Mouse (Mus musculus) forebrain, embryonic 14.5 days (tissue): Measurements from ENCODE around the gene Pnmt. TPM values are rescaled to one million over a fixed set of nuclear protein-coding genes. Genes with fewer than 3 reads are reported as not detected.

Experiments used
- ATAC-seq: fragments of 200-750 bp; cut with Nextera tagmentation; 2 replicates; pipeline ENCODE4 v1.8.0; 2017; ENCODE audit warnings: mild to moderate bottlenecking, moderate library complexity
- DNase-seq: peaks from one replicate; pipeline ENCODE4 v3.0.0-alpha.2; 2015; ENCODE audit warnings: low spot score
- H3K27ac ChIP-seq: fragments of 300-500 bp; sonication (generic); 2 replicates; pipeline ENCODE4 v1.5.1; 2014; ENCODE audit warnings: low read depth, mild to moderate bottlenecking, control low read depth, low read length, moderate library complexity
- H3K27me3 ChIP-seq: fragments of 300-500 bp; sonication (generic); replicated peaks from 2 replicates; pipeline ENCODE4 v1.6.1; 2014; ENCODE audit warnings: low read length, control low read depth, mixed read lengths; ENCODE audit not compliant: control insufficient read depth, insufficient read depth
- H3K36me3 ChIP-seq: fragments of 300-500 bp; sonication (generic); 2 replicates; pipeline ENCODE4 v1.6.1; 2014; ENCODE audit warnings: low read length, control low read depth; ENCODE audit not compliant: control insufficient read depth, insufficient read depth
- H3K4me1 ChIP-seq: fragments of 300-500 bp; sonication (generic); 2 replicates; pipeline ENCODE4 v1.6.1; 2014; ENCODE audit warnings: antibody characterized with exemption, low read length, control low read depth; ENCODE audit not compliant: control insufficient read depth, insufficient read depth
- H3K4me2 ChIP-seq: fragments of 300-500 bp; sonication (generic); 2 replicates; pipeline ENCODE4 v1.6.1; 2014; ENCODE audit warnings: mild to moderate bottlenecking, control low read depth, low read length
- H3K4me3 ChIP-seq: fragments of 300-500 bp; sonication (generic); 2 replicates; pipeline ENCODE4 v1.5.1; 2014; ENCODE audit warnings: low read depth, low read length, control low read depth
- H3K9ac ChIP-seq: fragments of 300-500 bp; sonication (generic); 2 replicates; pipeline ENCODE4 v1.6.1; 2014; ENCODE audit warnings: mild to moderate bottlenecking, low read length, control low read depth, moderate library complexity
- H3K9me3 ChIP-seq: fragments of 300-500 bp; sonication (generic); replicated peaks from 2 replicates; pipeline ENCODE4 v1.6.1; 2016; ENCODE audit warnings: low read length, control low read depth, mixed read lengths; ENCODE audit not compliant: control insufficient read depth
- WGBS: fragments of 180-500 bp; shearing (Covaris S2); extraction: QIAGEN DNeasy Blood & Tissue Kit; methylation state at CpG from one replicate; pipeline ENCODE4 v1.1.7; 2014; 5-methylcytosine and 5-hydroxymethylcytosine counted together
- polyA plus RNA-seq: library from polyadenylated mRNA; unstranded; fragments of >200 nt; fragmentation: Nextera tagmentation; extraction: Ambion mirVana; gene quantifications from 2 replicates; pipeline ENCODE4 v1.2.1, GENCODE M21; 2014

Pnmt gene
- polyA plus RNA-seq, 1 experiment from 2014 or later, result 0.36 TPM

- H3K27me3 ChIP-seq, result no peaks in the 10 kb centered on the region
- no peak overlapping the region for H3K4me2 ChIP-seq
- H3K4me3 ChIP-seq, result no peak overlapping the region
- peaks cover 13% of the 10 kb centered on the region for H3K36me3 ChIP-seq
- no peak overlapping the region for H3K27ac ChIP-seq
- 94% methylated on average over 9 of the region's 9 CpGs for WGBS
- H3K4me1 ChIP-seq, result peaks cover 7% of the 10 kb centered on the region
- ATAC-seq (no peak), DNase-seq (no peak)
- no peak overlapping the region for H3K9ac ChIP-seq
- no peaks in the 10 kb centered on the region for H3K9me3 ChIP-seq
Measured at GRCm38 (mm10) chr11:98435723-98436122, 49.5 kb downstream of the Pnmt start.

GRCm38 (mm10) chr11:98437441-98437840, 51.2 kb downstream of the Pnmt start:
- Histone ChIP-seq H3K4me1 (peaks cover 7% of the 10 kb centered on the region), H3K27me3 (no peaks in the 10 kb centered on the region), H3K27ac (no peak overlapping the region), H3K4me3 (no peak overlapping the region), H3K4me2 (no peak overlapping the region), H3K36me3 (peaks cover 13% of the 10 kb centered on the region), H3K9ac (0 out of 2 replicates have a peak overlapping the region, but pooled peaks have one; percentile 71), H3K9me3 (no peaks in the 10 kb centered on the region)
- 91% methylated on average over 6 of the region's 6 CpGs for WGBS
- no peak for DNase-seq
- no peak for ATAC-seq

Other genes starting within 250 kb of the Pnmt start
- 23.0 and 27.4 TPM in 2 replicates for gene Fbxl20, start 236.0 kb upstream of the Pnmt start, polyA plus RNA-seq
- 54.5 and 60.6 TPM in 2 replicates for gene Med1, start 193.2 kb upstream of the Pnmt start, polyA plus RNA-seq
- 10.0 and 10.2 TPM in 2 replicates for gene Cdk12, start 183.4 kb upstream of the Pnmt start, polyA plus RNA-seq
- 64.1 and 90.9 TPM in 2 replicates for gene Neurod2, start 56.8 kb upstream of the Pnmt start, polyA plus RNA-seq
- gene Ppp1r1b, start 38.0 kb upstream of the Pnmt start, polyA plus RNA-seq, result 33.1 and 42.2 TPM in 2 replicates
- 43.8 and 46.6 TPM in 2 replicates for gene Stard3, start 28.1 kb upstream of the Pnmt start, polyA plus RNA-seq
- 0.23 TPM in 1 of 2 replicates, not detected in the other for gene Tcap, start 2.6 kb upstream of the Pnmt start, polyA plus RNA-seq
- gene Pgap3, start 14.0 kb downstream of the Pnmt start, polyA plus RNA-seq, result 6.1 and 6.9 TPM in 2 replicates
- gene Erbb2, start 26.0 kb downstream of the Pnmt start, polyA plus RNA-seq, result 5.6 and 5.9 TPM in 2 replicates
- 279 and 290 TPM in 2 replicates for gene Mien1, start 52.5 kb downstream of the Pnmt start, polyA plus RNA-seq
- 0.38 and 0.41 TPM in 2 replicates for gene Grb7, start 59.9 kb downstream of the Pnmt start, polyA plus RNA-seq
- not detected in 2 replicates for gene Ikzf3, start 159.6 kb downstream of the Pnmt start, polyA plus RNA-seq
- gene Zpbp2, start 164.6 kb downstream of the Pnmt start, polyA plus RNA-seq, result not detected in 2 replicates
- 24.7 and 24.8 TPM in 2 replicates for gene Ormdl3, start 200.9 kb downstream of the Pnmt start, polyA plus RNA-seq
- gene Lrrc3c, start 211.8 kb downstream of the Pnmt start, polyA plus RNA-seq, result not detected in 2 replicates
- 0.88 and 1.3 TPM in 2 replicates for gene Gm12355, start 239.2 kb downstream of the Pnmt start, polyA plus RNA-seq
- not detected in 2 replicates for gene Gsdma3, start 239.9 kb downstream of the Pnmt start, polyA plus RNA-seq